Mouse (Mus musculus) MEL (cell line): ENCODE results near the gene Sec13. TPM values are rescaled to one million over a fixed set of nuclear protein-coding genes. Genes with fewer than 3 reads are reported as not detected.

ENCODE experiments used
- DNase-seq: peaks from one replicate; pipeline ENCODE4 v3.0.0; 2011; ENCODE audit warnings: low read depth, low spot score
- H3K27ac ChIP-seq: 2 replicates; pipeline ENCODE4 v1.5.1; 2012; ENCODE audit warnings: low read depth, mild to moderate bottlenecking, control low read depth, low read length, moderate library complexity; ENCODE audit not compliant: control insufficient read depth
- H3K27me3 ChIP-seq, 2 experiments: fragments of 150-350 bp in 1 of 2; sonication (generic) in 1 of 2; 2 replicates each; pipeline ENCODE4 v1.6.1; 2012; ENCODE audit warnings: low read length in 2 of 2, mild to moderate bottlenecking in 2 of 2, improper control_type of control experiment in 1 of 2, moderate library complexity in 1 of 2; ENCODE audit not compliant: insufficient read depth in 2 of 2, control insufficient read depth in 1 of 2
- H3K36me3 ChIP-seq, 2 experiments: 2 replicates each; pipeline ENCODE4 v1.6.1; 2012 to 2014; ENCODE audit warnings: low read length in 2 of 2, improper control_type of control experiment in 1 of 2, inconsistent platforms in 1 of 2, mild to moderate bottlenecking in 1 of 2; ENCODE audit not compliant: insufficient read depth in 2 of 2, control insufficient read depth in 1 of 2
- H3K4me1 ChIP-seq, 2 experiments: fragments of 150-350 bp in 1 of 2; sonication (generic) in 1 of 2; 2 replicates each; pipeline ENCODE4 v1.6.1; 2012; ENCODE audit warnings: low read length in 2 of 2, improper control_type of control experiment in 1 of 2, mild to moderate bottlenecking in 1 of 2; ENCODE audit not compliant: insufficient read depth in 2 of 2, control insufficient read depth in 1 of 2
- H3K4me3 ChIP-seq, 2 experiments: fragments of 150-350 bp in 1 of 2; sonication (generic) in 1 of 2; 2 replicates each; pipeline ENCODE4 v1.5.1; 2012; ENCODE audit warnings: low read depth in 2 of 2, low read length in 2 of 2, mild to moderate bottlenecking in 2 of 2, moderate library complexity in 2 of 2, control low read depth in 1 of 2, improper control_type of control experiment in 1 of 2; ENCODE audit not compliant: control insufficient read depth in 1 of 2, insufficient read depth in 1 of 2
- H3K79me2 ChIP-seq: 2 replicates; pipeline ENCODE4 v1.6.1; 2012; ENCODE audit warnings: mild to moderate bottlenecking, low read length, moderate library complexity; ENCODE audit not compliant: control insufficient read depth, poor library complexity, insufficient read depth
- H3K9ac ChIP-seq: 2 replicates; pipeline ENCODE4 v1.6.1; 2012; ENCODE audit warnings: low read depth, mild to moderate bottlenecking, control low read depth, low read length, moderate library complexity; ENCODE audit not compliant: control insufficient read depth, poor library complexity, severe bottlenecking
- H3K9me3 ChIP-seq: fragments of 150-350 bp; sonication (generic); replicated peaks from 2 replicates; pipeline ENCODE4 v1.6.1; 2012; ENCODE audit warnings: mild to moderate bottlenecking, low read length, improper control_type of control experiment, moderate library complexity; ENCODE audit not compliant: insufficient read depth
- BHLHE40 ChIP-seq: IDR thresholded peaks from 2 replicates; pipeline ENCODE4 v1.6.1; 2012; ENCODE audit warnings: low read depth, mild to moderate bottlenecking, inconsistent platforms, low read length, improper control_type of control experiment, borderline replicate concordance
- CHD2 ChIP-seq: IDR thresholded peaks from 2 replicates; pipeline ENCODE4 v1.6.1; 2011; ENCODE audit warnings: low read length, improper control_type of control experiment
- CTCF ChIP-seq, 3 experiments: IDR thresholded peaks in 2 of 3; conservative IDR thresholded peaks in 1 of 3; 2 replicates each; pipeline ENCODE4 v1.5.1; 2011 to 2012; ENCODE audit warnings: low read length in 3 of 3, low read depth in 2 of 3, mild to moderate bottlenecking in 2 of 3, improper control_type of control experiment in 1 of 3, inconsistent platforms in 1 of 3, mixed read lengths in 1 of 3, moderate library complexity in 1 of 3; ENCODE audit not compliant: control insufficient read depth in 1 of 3, insufficient read depth in 1 of 3, poor library complexity in 1 of 3, severe bottlenecking in 1 of 3
- E2F4 ChIP-seq: IDR thresholded peaks from 2 replicates; pipeline ENCODE4 v1.6.1; 2011; ENCODE audit warnings: low read depth, low read length, improper control_type of control experiment, borderline replicate concordance
- HCFC1 ChIP-seq: IDR thresholded peaks from 2 replicates; pipeline ENCODE4 v1.6.1; 2012; ENCODE audit warnings: low read depth, mild to moderate bottlenecking, inconsistent platforms, low read length, improper control_type of control experiment, moderate library complexity
- MEF2A ChIP-seq: IDR thresholded peaks from 2 replicates; pipeline ENCODE4 v1.6.1; 2014; ENCODE audit warnings: low read depth, mild to moderate bottlenecking, inconsistent platforms, low read length, improper control_type of control experiment; ENCODE audit not compliant: poor library complexity, insufficient replicate concordance, severe bottlenecking; ENCODE audit errors: extremely low read depth
- MYB ChIP-seq: IDR thresholded peaks from 2 replicates; pipeline ENCODE4 v1.6.1; 2011; ENCODE audit warnings: mild to moderate bottlenecking, low read depth, low read length, improper control_type of control experiment
- NELFE ChIP-seq: IDR thresholded peaks from 2 replicates; pipeline ENCODE4 v1.6.1; 2011; ENCODE audit warnings: low read depth, low read length, improper control_type of control experiment
- POLR2A ChIP-seq, 2 experiments: IDR thresholded peaks; 2 replicates each; pipeline ENCODE4 v1.6.1; 2011 to 2012; ENCODE audit warnings: low read length in 2 of 2, mild to moderate bottlenecking in 2 of 2, control low read depth in 1 of 2, improper control_type of control experiment in 1 of 2, low read depth in 1 of 2, moderate library complexity in 1 of 2; ENCODE audit not compliant: control insufficient read depth in 1 of 2, insufficient read depth in 1 of 2, poor library complexity in 1 of 2
- RAD21 ChIP-seq: IDR thresholded peaks from 2 replicates; pipeline ENCODE4 v1.6.1; 2011; ENCODE audit warnings: mild to moderate bottlenecking, low read depth, low read length, improper control_type of control experiment
- RCOR1 ChIP-seq: IDR thresholded peaks from 2 replicates; pipeline ENCODE4 v1.6.1; 2012; ENCODE audit warnings: low read depth, mild to moderate bottlenecking, inconsistent platforms, low read length, improper control_type of control experiment
- SIN3A ChIP-seq: IDR thresholded peaks from 2 replicates; pipeline ENCODE4 v1.6.1; 2012; ENCODE audit warnings: low read length, improper control_type of control experiment, inconsistent platforms
- SMC3 ChIP-seq: IDR thresholded peaks from 2 replicates; pipeline ENCODE4 v1.6.1; 2011; ENCODE audit warnings: low read depth, low read length, improper control_type of control experiment
- ZC3H11A ChIP-seq: IDR thresholded peaks from 2 replicates; pipeline ENCODE4 v1.6.1; 2012; ENCODE audit warnings: low read depth, mild to moderate bottlenecking, inconsistent platforms, low read length, improper control_type of control experiment
- ZKSCAN1 ChIP-seq: IDR thresholded peaks from 2 replicates; pipeline ENCODE4 v1.6.1; 2012; ENCODE audit warnings: low read depth, mild to moderate bottlenecking, inconsistent platforms, low read length, improper control_type of control experiment, moderate library complexity
- polyA plus RNA-seq, 2 experiments: library from polyadenylated mRNA; stranded (reverse) in 1 of 2; unstranded in 1 of 2; fragments of >175 nt in 1 of 2; fragments of >200 nt in 1 of 2; gene quantifications; 2 replicates each; pipeline versions ENCODE4 v1.2.1 to v1.2.4; 2012; ENCODE audit warnings: low replicate concordance in 2 of 2, low read depth in 1 of 2; ENCODE audit not compliant: insufficient read length in 2 of 2, insufficient read depth in 1 of 2, missing spikeins in 1 of 2
- total RNA-seq: library from RNA; depleted of rRNA; stranded (reverse); fragments of 300-350 nt; gene quantifications from 2 replicates; pipeline ENCODE4 v1.2.3, GENCODE M21; 2012

Gene Sec13
- total and polyA plus RNA-seq, 3 experiments, result 182 to 269 (median 209) TPM

DNA sequence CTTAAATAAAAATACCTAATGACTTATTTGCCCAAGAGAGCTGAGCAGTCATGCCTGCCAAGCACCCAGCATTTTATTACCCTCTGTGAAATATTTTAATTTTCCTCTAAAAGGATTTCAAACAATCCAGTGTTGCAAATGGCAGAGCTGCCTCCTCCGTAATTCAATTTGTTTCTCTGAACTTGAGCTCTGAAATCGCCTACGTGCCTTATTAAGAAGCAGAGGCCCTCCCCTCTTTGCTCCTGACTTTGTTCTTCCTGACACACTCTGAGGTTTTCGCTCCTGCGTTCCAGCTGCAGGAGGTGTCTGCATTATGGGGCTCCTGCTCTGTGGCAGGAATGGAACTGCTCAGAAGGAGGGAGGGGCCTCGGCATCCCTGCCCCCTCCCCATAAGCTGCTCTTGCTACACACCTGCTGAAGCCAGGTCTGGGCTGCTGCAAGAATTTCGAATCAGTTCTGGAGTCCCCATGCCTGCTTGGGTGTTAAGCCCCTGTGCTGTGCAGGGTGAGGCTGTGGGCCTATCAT lies 37.7 kb upstream of the Sec13 start:
- Histone ChIP-seq H3K9ac (no peak overlapping the region), H3K36me3 (no peaks in the 10 kb centered on the region), H3K4me1 (no peaks in the 10 kb centered on the region), H3K9me3 (no peaks in the 10 kb centered on the region), H3K4me3 (no peak overlapping the region), H3K27me3 (no peaks in the 10 kb centered on the region), H3K27ac (no peak overlapping the region), H3K79me2 (no peaks in the 10 kb centered on the region)
- DNase-seq, result no peak
- TF ChIP-seq MYB, result no peak
- TF ChIP-seq POLR2A (IDR thresholded peaks at IDR 0.05; ENCODE audit: control insufficient read depth in 1 of 2, insufficient read depth in 1 of 2, low read depth in 1 of 2, low read length in 2 of 2, poor library complexity in 1 of 2), result no peak
- no peak for TF ChIP-seq ZC3H11A
- no peak for TF ChIP-seq MEF2A
- no peak for TF ChIP-seq BHLHE40
- no peak for TF ChIP-seq NELFE
- no peak for TF ChIP-seq CHD2
- TF ChIP-seq HCFC1, result no peak

- no peaks in the 10 kb centered on the region for H3K27me3 ChIP-seq
- no peak for DNase-seq
- no peak for TF ChIP-seq E2F4
- TF ChIP-seq, all 39 proteins: peak for 0
Measured at GRCm38 (mm10) chr6:113768804-113769203, 28.3 kb upstream of the Sec13 start.

DNA sequence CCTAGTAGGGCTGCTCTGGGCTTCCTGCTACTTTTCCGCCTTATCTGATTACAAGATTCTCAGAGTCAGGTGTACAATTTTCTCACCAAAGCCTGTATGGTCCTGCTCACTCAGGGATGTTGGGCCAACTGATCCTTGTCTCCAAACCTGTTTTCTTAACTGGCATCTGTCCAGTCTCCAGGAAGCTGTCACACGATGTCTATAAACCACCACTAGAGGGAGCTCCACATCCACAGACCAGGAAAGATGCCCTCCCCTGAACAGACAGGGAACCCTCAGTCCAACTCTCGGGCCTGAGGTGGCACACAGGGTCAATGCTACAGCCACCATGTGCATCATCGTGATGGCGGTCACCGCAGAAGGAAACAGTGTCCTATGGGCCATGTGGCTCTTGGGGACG lies 21.1 kb upstream of the Sec13 start:
- no peaks in the 10 kb centered on the region for H3K36me3 ChIP-seq
- H3K4me3 ChIP-seq, result no peak overlapping the region
- no peaks in the 10 kb centered on the region for H3K27me3 ChIP-seq
- H3K27ac ChIP-seq, result no peak overlapping the region
- DNase-seq, result peak; percentile 67
- H3K9ac ChIP-seq, result no peak overlapping the region
- H3K79me2 ChIP-seq, result no peaks in the 10 kb centered on the region
- TF ChIP-seq RCOR1, result no peak
- peak; percentile 91 for TF ChIP-seq RAD21
- peak; percentile 67 for TF ChIP-seq ZC3H11A
- peak; percentile 81 to 90 (median 89) for TF ChIP-seq CTCF (IDR thresholded peaks at IDR 0.05 in 2 of 3, conservative IDR thresholded peaks at IDR 0.05 in 1 of 3; ENCODE audit: control insufficient read depth in 1 of 3, insufficient read depth in 1 of 3, low read depth in 2 of 3, low read length in 3 of 3, poor library complexity in 1 of 3, severe bottlenecking in 1 of 3)
- no peak for TF ChIP-seq ZKSCAN1
- peak; percentile 76 for TF ChIP-seq SMC3
- TF ChIP-seq SIN3A, result no peak
- no peaks in the 10 kb centered on the region for H3K9me3 ChIP-seq
- H3K4me1 ChIP-seq, result no peaks in the 10 kb centered on the region

More at GRCm38 (mm10) chr6:113768804-113769203, 28.3 kb upstream of the Sec13 start:
- Histone ChIP-seq H3K4me1 (no peaks in the 10 kb centered on the region), H3K79me2 (no peaks in the 10 kb centered on the region), H3K9ac (no peak overlapping the region), H3K9me3 (no peaks in the 10 kb centered on the region), H3K36me3 (no peaks in the 10 kb centered on the region), H3K27ac (no peak overlapping the region), H3K4me3 (no peak overlapping the region)
